Mouse (Mus musculus): ENCODE measurements around the gene Zmynd15. TPM values are rescaled to one million over a fixed set of nuclear protein-coding genes. Genes with fewer than 3 reads are reported as not detected.

Gene Zmynd15
- total RNA-seq, 2 experiments from 2014 or later, result 0.38 to 0.97 TPM

GRCm38 (mm10) chr11:70506385-70506784, 47.2 kb downstream of the Zmynd15 start:
- peak; percentile 45 for DNase-seq

GRCm38 (mm10) chr11:70506962-70507515, 47.8 kb downstream of the Zmynd15 start:
- no peak for DNase-seq

- no peak for DNase-seq
These were observed 50.7 kb downstream of the Zmynd15 start for GRCm38 (mm10) chr11:70509753-70510564.

- no peak for DNase-seq
These were observed 52.0 kb downstream of the Zmynd15 start for GRCm38 (mm10) chr11:70511242-70511641.

GRCm38 (mm10) chr11:70511825-70512224, 52.6 kb downstream of the Zmynd15 start:
- DNase-seq, result no peak

- no peak for DNase-seq
These were observed 53.6 kb downstream of the Zmynd15 start for GRCm38 (mm10) chr11:70512709-70513342.

GRCm38 (mm10) chr11:70513520-70513919, 54.3 kb downstream of the Zmynd15 start:
- peak; percentile 49 for DNase-seq

- no peak for DNase-seq
These were observed 55.1 kb downstream of the Zmynd15 start, which contains the start of gene Vmo1 for GRCm38 (mm10) chr11:70514288-70514687. Gene Vmo1 (minus strand): TSS chr11:70514616.

Small RNA genes lying within 50 kb of the gene (microRNA-seq; reads per million reads assigned to microRNA genes)
- 0 reads per million in 2 experiments for gene Mir7115 (ENCODE audit: borderline replicate concordance in 2 of 2)

Other genes with a start within 250 kb of the Zmynd15 start
- gene Slc16a11, start 246.7 kb upstream of the Zmynd15 start, total RNA-seq (2021), result not detected
- gene Slc16a13, start 238.4 kb upstream of the Zmynd15 start, total RNA-seq (2021), result under 1 TPM; 0.10 to 0.88 TPM
- gene Bcl6b, start 229.6 kb upstream of the Zmynd15 start, total RNA-seq (2021), result 1 to 10 TPM; 4.1 to 6.2 TPM
- gene 0610010K14Rik, start 221.5 kb upstream of the Zmynd15 start, total RNA-seq (2021), result 10 to 100 TPM; 26.9 to 36.2 TPM
- gene Gm21988, start 219.6 kb upstream of the Zmynd15 start, total RNA-seq (2021), result 1 to 10 TPM; 2.4 to 3.0 TPM
- gene Rnasek, start 219.6 kb upstream of the Zmynd15 start, total RNA-seq (2021), result 100 to 1,000 TPM in 1 of 2 experiments, 10 to 100 TPM in 1; 96.1 to 126 TPM
- under 1 TPM; 0.67 to 0.80 TPM for gene Alox12, start 204.1 kb upstream of the Zmynd15 start, total RNA-seq (2021)
- not detected for gene Alox12e, start 136.8 kb upstream of the Zmynd15 start, total RNA-seq (2021)
- gene Alox15, start 107.4 kb upstream of the Zmynd15 start, total RNA-seq (2021), result under 1 TPM in 1 of 2 experiments, not detected in 1; 0.91 TPM
- 10 to 100 TPM; 15.5 to 18.5 TPM for gene Pelp1, start 49.4 kb upstream of the Zmynd15 start, total RNA-seq (2021)
- 1 to 10 TPM; 7.5 to 9.0 TPM for gene Arrb2, start 26.8 kb upstream of the Zmynd15 start, total RNA-seq (2021)
- 1 to 10 TPM; 5.6 to 6.2 TPM for gene Med11, start 7.5 kb upstream of the Zmynd15 start, total RNA-seq (2021)
- gene Cxcl16, start 551 bp downstream of the Zmynd15 start, total RNA-seq (2021), result 1 to 10 TPM; 1.3 to 2.0 TPM
- gene Tm4sf5, start 45.8 kb downstream of the Zmynd15 start, total RNA-seq (2021), result not detected
- not detected for gene Vmo1, start 55.2 kb downstream of the Zmynd15 start, total RNA-seq (2021)
- gene Gltpd2, start 59.8 kb downstream of the Zmynd15 start, total RNA-seq (2021), result not detected
- 100 to 1,000 TPM; 242 to 248 TPM for gene Psmb6, start 65.9 kb downstream of the Zmynd15 start, total RNA-seq (2021)
- gene Gm40193, start 73.5 kb downstream of the Zmynd15 start, total RNA-seq (2021), result not detected
- 10 to 100 TPM; 17.4 to 17.7 TPM for gene Pld2, start 80.6 kb downstream of the Zmynd15 start, total RNA-seq (2021)
- 10 to 100 TPM; 26.3 to 27.2 TPM for gene Mink1, start 103.4 kb downstream of the Zmynd15 start, total RNA-seq (2021)
- not detected for gene 4930544D05Rik, start 156.4 kb downstream of the Zmynd15 start, total RNA-seq (2021)
- gene Chrne, start 159.8 kb downstream of the Zmynd15 start, total RNA-seq (2021), result 10 to 100 TPM; 22.6 to 24.7 TPM
- gene Gp1ba, start 179.7 kb downstream of the Zmynd15 start, total RNA-seq (2021), result not detected
- gene Rnf167, start 187.8 kb downstream of the Zmynd15 start, total RNA-seq (2021), result 10 to 100 TPM; 29.5 to 32.6 TPM
- gene Slc25a11, start 188.0 kb downstream of the Zmynd15 start, total RNA-seq (2021), result 100 to 1,000 TPM; 307 to 310 TPM
- gene Pfn1, start 195.2 kb downstream of the Zmynd15 start, total RNA-seq (2021), result 100 to 1,000 TPM; 284 to 293 TPM
- 1,000 to 10,000 TPM; 7,828 to 7,878 TPM for gene Eno3, start 197.8 kb downstream of the Zmynd15 start, total RNA-seq (2021)
- gene Spag7, start 210.0 kb downstream of the Zmynd15 start, total RNA-seq (2021), result 10 to 100 TPM; 81.6 to 82.3 TPM
- gene Camta2, start 228.7 kb downstream of the Zmynd15 start, total RNA-seq (2021), result 10 to 100 TPM; 36.9 to 37.3 TPM
- gene Inca1, start 240.7 kb downstream of the Zmynd15 start, total RNA-seq (2021), result 1 to 10 TPM; 5.6 to 9.0 TPM
- 100 to 1,000 TPM; 388 to 467 TPM for gene Kif1c, start 241.1 kb downstream of the Zmynd15 start, total RNA-seq (2021)

Data from gastrocnemius, postnatal 25 days (tissue).